Mouse (Mus musculus) forebrain, embryonic 11.5 days (tissue): Measurements from ENCODE around the gene Slc11a1. TPM values are rescaled to one million over a fixed set of nuclear protein-coding genes. Genes with fewer than 3 reads are reported as not detected.
"Not testable (repeated sequence)": the region's sequence is repeated elsewhere in the genome, so short reads cannot be mapped to it uniquely, and the experiment has no call there.

Source experiments
- ATAC-seq: fragments of 200-750 bp; cut with Nextera tagmentation; replicated peaks from 2 replicates; pipeline ENCODE4 v1.8.0; 2017; ENCODE audit warnings: moderate TSS enrichment; ENCODE audit not compliant: low FRiP score
- DNase-seq: peaks from one replicate; pipeline ENCODE4 v3.0.0-alpha.2; 2017; ENCODE audit warnings: low spot score
- H3K27ac ChIP-seq: fragments of 300-500 bp; sonication (generic); 2 replicates; pipeline ENCODE4 v1.5.1; 2014; ENCODE audit warnings: low read depth, low read length
- H3K27me3 ChIP-seq: fragments of 300-500 bp; sonication (generic); 2 replicates; pipeline ENCODE4 v1.6.1; 2014; ENCODE audit warnings: mild to moderate bottlenecking, low read length, mixed read lengths; ENCODE audit not compliant: control insufficient read depth, insufficient read depth
- H3K36me3 ChIP-seq: fragments of 300-500 bp; sonication (generic); 2 replicates; pipeline ENCODE4 v1.6.1; 2014; ENCODE audit warnings: mild to moderate bottlenecking, low read length, moderate library complexity, mixed read lengths; ENCODE audit not compliant: control insufficient read depth, insufficient read depth
- H3K4me1 ChIP-seq: fragments of 300-500 bp; sonication (generic); replicated peaks from 2 replicates; pipeline ENCODE4 v1.6.1; 2014; ENCODE audit warnings: low read length, mixed read lengths; ENCODE audit not compliant: control insufficient read depth, insufficient read depth
- H3K4me2 ChIP-seq: fragments of 300-500 bp; sonication (generic); 2 replicates; pipeline ENCODE4 v1.6.1; 2014; ENCODE audit warnings: low read depth, mild to moderate bottlenecking, low read length, moderate library complexity, mixed read lengths; ENCODE audit not compliant: severe bottlenecking
- H3K4me3 ChIP-seq: fragments of 300-500 bp; sonication (generic); 2 replicates; pipeline ENCODE4 v1.5.1; 2014; ENCODE audit warnings: low read depth, low read length
- H3K9ac ChIP-seq: fragments of 300-500 bp; sonication (generic); 2 replicates; pipeline ENCODE4 v1.6.1; 2014; ENCODE audit warnings: low read length
- H3K9me3 ChIP-seq: fragments of 300-500 bp; sonication (generic); 2 replicates; pipeline ENCODE4 v1.6.1; 2016; ENCODE audit warnings: low read length, mixed read lengths; ENCODE audit not compliant: control insufficient read depth
- WGBS: fragments of 180-500 bp; shearing (Covaris S2); extraction: QIAGEN DNeasy Blood & Tissue Kit; methylation state at CpG from one replicate; pipeline ENCODE4 v1.1.7; 2014; 5-methylcytosine and 5-hydroxymethylcytosine counted together
- polyA plus RNA-seq: library from polyadenylated mRNA; unstranded; fragments of >200 nt; fragmentation: Nextera tagmentation; extraction: Ambion mirVana; gene quantifications from 2 replicates; pipeline ENCODE4 v1.2.1, GENCODE M21; 2014

Gene Slc11a1
- polyA plus RNA-seq, 1 experiment from 2014 or later: 1.9 TPM

- 80% methylated on average over 6 of the region's 6 CpGs for WGBS
- peaks cover 6% of the 10 kb centered on the region for H3K4me1 ChIP-seq
Observed at GRCm38 (mm10) chr1:74335436-74336170, 39.4 kb upstream of the Slc11a1 start.

GRCm38 (mm10) chr1:74337241-74337771 lies 37.7 kb upstream of the Slc11a1 start:
- ATAC-seq: no peak

More at GRCm38 (mm10) chr1:74335436-74336170, 39.4 kb upstream of the Slc11a1 start:
- Histone ChIP-seq H3K9me3 (no peaks in the 10 kb centered on the region), H3K27me3 (no peaks in the 10 kb centered on the region), H3K27ac (no peak overlapping the region), H3K4me2 (no peak overlapping the region), H3K9ac (no peak overlapping the region), H3K4me3 (no peak overlapping the region), H3K36me3 (no peaks in the 10 kb centered on the region)
- ATAC-seq (no peak), DNase-seq (no peak)

GRCm38 (mm10) chr1:74338013-74338412 lies 37.0 kb upstream of the Slc11a1 start:
- 95% methylated on average over 5 of the region's 5 CpGs for WGBS
- ATAC-seq: no peak

More at GRCm38 (mm10) chr1:74337241-74337771, 37.7 kb upstream of the Slc11a1 start:
- no peak for DNase-seq
- H3K9ac ChIP-seq: no peak overlapping the region
- H3K27ac ChIP-seq: no peak overlapping the region
- peaks cover 6% of the 10 kb centered on the region for H3K4me1 ChIP-seq
- no peak overlapping the region for H3K4me2 ChIP-seq
- H3K36me3 ChIP-seq: no peaks in the 10 kb centered on the region
- H3K27me3 ChIP-seq: no peaks in the 10 kb centered on the region
- H3K9me3 ChIP-seq: no peaks in the 10 kb centered on the region
- 91% methylated on average over 3 of the region's 3 CpGs for WGBS
- no peak overlapping the region for H3K4me3 ChIP-seq

GRCm38 (mm10) chr1:74338626-74339025 lies 36.4 kb upstream of the Slc11a1 start:
- Histone ChIP-seq H3K27me3 (no peaks in the 10 kb centered on the region), H3K9me3 (no peaks in the 10 kb centered on the region), H3K9ac (no peak overlapping the region), H3K27ac (no peak overlapping the region), H3K4me1 (no peaks in the 10 kb centered on the region), H3K4me3 (no peak overlapping the region), H3K36me3 (no peaks in the 10 kb centered on the region), H3K4me2 (no peak overlapping the region)
- DNase-seq (no peak), ATAC-seq (no peak)
- 83% methylated on average over 4 of the region's 4 CpGs for WGBS

More at GRCm38 (mm10) chr1:74338013-74338412, 37.0 kb upstream of the Slc11a1 start:
- DNase-seq: no peak
- H3K4me2 ChIP-seq: no peak overlapping the region
- H3K27ac ChIP-seq: no peak overlapping the region
- H3K27me3 ChIP-seq: no peaks in the 10 kb centered on the region
- no peaks in the 10 kb centered on the region for H3K36me3 ChIP-seq
- H3K4me1 ChIP-seq: peaks cover 5% of the 10 kb centered on the region
- H3K9ac ChIP-seq: no peak overlapping the region
- H3K9me3 ChIP-seq: no peaks in the 10 kb centered on the region
- H3K4me3 ChIP-seq: no peak overlapping the region

GRCm38 (mm10) chr1:74339917-74340316 lies 35.1 kb upstream of the Slc11a1 start:
- WGBS: 85% methylated on average over 9 of the region's 9 CpGs
- DNase-seq: no peak
- Histone ChIP-seq H3K4me2 (no peak overlapping the region), H3K4me1 (no peaks in the 10 kb centered on the region), H3K4me3 (no peak overlapping the region), H3K9me3 (no peaks in the 10 kb centered on the region), H3K27ac (no peak overlapping the region), H3K27me3 (no peaks in the 10 kb centered on the region), H3K36me3 (no peaks in the 10 kb centered on the region), H3K9ac (no peak overlapping the region)
- no peak for ATAC-seq

- 99% methylated on average over 6 of the region's 6 CpGs for WGBS
Observed at GRCm38 (mm10) chr1:74340361-74340764, 34.6 kb upstream of the Slc11a1 start.

GRCm38 (mm10) chr1:74340992-74341391 lies 34.0 kb upstream of the Slc11a1 start:
- not testable (repeated sequence) for H3K4me1 ChIP-seq, H3K4me2 ChIP-seq, H3K9ac ChIP-seq, H3K27ac ChIP-seq, ATAC-seq, H3K36me3 ChIP-seq, H3K9me3 ChIP-seq, H3K4me3 ChIP-seq, DNase-seq, H3K27me3 ChIP-seq
- 90% methylated on average over 4 of the region's 4 CpGs for WGBS

More at GRCm38 (mm10) chr1:74340361-74340764, 34.6 kb upstream of the Slc11a1 start:
- Histone ChIP-seq H3K4me2 (no peak overlapping the region), H3K27ac (no peak overlapping the region), H3K9me3 (no peaks in the 10 kb centered on the region), H3K4me1 (no peaks in the 10 kb centered on the region), H3K9ac (no peak overlapping the region), H3K36me3 (no peaks in the 10 kb centered on the region), H3K4me3 (no peak overlapping the region), H3K27me3 (no peaks in the 10 kb centered on the region)
- ATAC-seq: no peak
- no peak for DNase-seq

GRCm38 (mm10) chr1:74341898-74342297 lies 33.1 kb upstream of the Slc11a1 start:
- 92% methylated on average over 7 of the region's 7 CpGs for WGBS
- Histone ChIP-seq H3K27ac (no peak overlapping the region), H3K4me2 (no peak overlapping the region), H3K4me3 (no peak overlapping the region), H3K4me1 (no peaks in the 10 kb centered on the region), H3K9ac (no peak overlapping the region), H3K9me3 (no peaks in the 10 kb centered on the region), H3K27me3 (no peaks in the 10 kb centered on the region), H3K36me3 (no peaks in the 10 kb centered on the region)
- DNase-seq: no peak
- ATAC-seq: no peak

GRCm38 (mm10) chr1:74342308-74342707 lies 32.7 kb upstream of the Slc11a1 start:
- Histone ChIP-seq H3K9ac (no peak overlapping the region), H3K9me3 (no peaks in the 10 kb centered on the region), H3K4me1 (no peaks in the 10 kb centered on the region), H3K4me2 (no peak overlapping the region), H3K27me3 (no peaks in the 10 kb centered on the region), H3K36me3 (no peaks in the 10 kb centered on the region), H3K4me3 (no peak overlapping the region), H3K27ac (no peak overlapping the region)
- no peak for ATAC-seq
- DNase-seq: no peak
- 93% methylated on average over 1 of the region's 1 CpGs for WGBS
